Mouse (Mus musculus) kidney, adult 2 months (tissue): Measurements from ENCODE around the gene Ccdc6.

ENCODE experiments used
- CTCF ChIP-seq: fragments of 200-500 bp; conservative IDR thresholded peaks from 2 replicates; pipeline ENCODE4 v1.5.1; 2011; ENCODE audit warnings: low read depth, mild to moderate bottlenecking, control low read depth, low read length, moderate library complexity, mixed read lengths; ENCODE audit not compliant: insufficient read depth, insufficient read length
- POLR2A ChIP-seq: fragments of 200-500 bp; IDR thresholded peaks from one replicate; pipeline ENCODE4 v1.6.1; 2011; ENCODE audit warnings: low read depth, low read length, control low read depth

DNA sequence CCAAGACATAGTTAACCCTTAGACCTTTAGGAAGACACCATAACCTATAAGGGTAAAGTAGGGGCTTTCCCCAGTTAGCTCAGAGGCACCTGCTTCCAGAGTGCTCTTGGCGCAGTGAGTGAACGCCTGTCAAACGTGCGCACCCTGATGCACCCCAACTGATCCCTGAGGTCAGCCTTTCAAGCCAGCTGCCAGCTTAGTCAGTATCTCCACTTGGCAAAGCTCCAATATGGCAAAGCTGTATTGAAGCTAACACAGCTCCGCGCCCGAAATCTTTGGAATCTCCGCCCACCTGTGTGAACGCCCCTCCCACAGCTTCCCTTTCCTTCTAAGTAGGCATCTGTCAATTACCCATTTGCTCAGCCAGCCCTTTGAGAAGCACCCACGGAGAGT lies 36.2 kb upstream of the Ccdc6 start:
- TF ChIP-seq POLR2A (no peak), CTCF (no peak)
